Mouse (Mus musculus): ENCODE measurements at regions not wholly inside any gene's neighbourhood (a gene's known extent, or its start where the extent isn't known, plus 50 kb on each side); places are given as distances from the start of the nearest gene placed in this dataset.
A peak's percentile ranks its signal among the peaks of the same experiment; 100 is the strongest.

DNA sequence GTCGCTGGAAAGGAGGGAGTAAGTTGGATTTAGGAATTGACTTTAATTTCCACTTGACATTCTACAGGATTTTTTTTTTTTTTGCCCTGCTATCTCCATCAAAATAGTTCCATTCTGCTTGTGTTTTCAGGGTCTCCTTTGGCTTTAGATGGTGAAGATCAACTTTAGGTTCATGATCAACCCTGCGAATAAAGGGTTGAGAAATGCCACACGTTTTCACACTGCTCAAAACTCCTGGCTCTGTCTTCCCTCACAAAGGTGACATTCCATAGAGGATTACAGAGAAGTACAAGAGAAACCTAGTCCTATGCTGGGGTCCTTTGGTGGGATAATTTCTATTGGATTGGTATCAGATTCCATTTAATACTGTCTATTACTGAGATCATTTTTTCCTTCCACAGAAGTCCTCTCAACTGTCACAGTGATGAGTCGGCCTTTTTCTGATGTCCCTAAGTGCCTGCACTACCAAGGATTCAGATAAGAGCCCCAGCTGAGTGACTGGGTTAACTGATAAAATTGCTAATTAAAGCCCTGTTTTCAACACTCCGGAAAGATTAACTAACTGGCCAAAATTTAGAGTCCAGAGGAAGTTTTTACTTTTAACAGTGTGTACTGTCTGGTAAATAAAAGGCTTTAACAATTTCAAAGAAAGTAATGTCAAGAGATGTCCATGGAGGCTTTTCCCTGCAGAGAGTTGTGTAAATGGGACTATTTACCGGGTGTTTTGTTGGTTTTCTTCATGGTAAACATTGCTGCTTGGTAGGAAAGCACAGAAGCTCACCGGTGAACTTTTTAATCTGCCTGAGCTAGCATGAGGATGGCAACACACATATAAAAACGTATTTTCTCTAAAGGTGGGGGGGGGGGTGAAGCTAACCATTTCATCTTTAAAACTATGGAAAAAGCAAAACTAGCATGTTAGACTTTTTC is 196.0 kb upstream of the Paip1 start:
- Histone ChIP-seq H3K4me1 (ENCODE audit: control insufficient read depth, insufficient read depth, low read length) (no peaks in the 10 kb centered on the region), H3K4me3 (ENCODE audit: low read depth, low read length) (no peak overlapping the region), H3K9me3 (replicated peaks; ENCODE audit: control insufficient read depth, low read length) (no peaks in the 10 kb centered on the region), H3K9ac (ENCODE audit: low read length) (no peak overlapping the region), H3K27ac (ENCODE audit: low read depth, low read length) (no peak overlapping the region), H3K27me3 (replicated peaks; ENCODE audit: control insufficient read depth, insufficient read depth, low read length) (no peaks in the 10 kb centered on the region), H3K4me2 (ENCODE audit: low read length) (no peak overlapping the region), H3K36me3 (ENCODE audit: control insufficient read depth, insufficient read depth, low read length) (no peaks in the 10 kb centered on the region)
- DNase-seq (ENCODE audit: low spot score): no peak
- 59% methylated on average over 8 of the region's 8 CpGs for WGBS
- no peak for ATAC-seq

DNA sequence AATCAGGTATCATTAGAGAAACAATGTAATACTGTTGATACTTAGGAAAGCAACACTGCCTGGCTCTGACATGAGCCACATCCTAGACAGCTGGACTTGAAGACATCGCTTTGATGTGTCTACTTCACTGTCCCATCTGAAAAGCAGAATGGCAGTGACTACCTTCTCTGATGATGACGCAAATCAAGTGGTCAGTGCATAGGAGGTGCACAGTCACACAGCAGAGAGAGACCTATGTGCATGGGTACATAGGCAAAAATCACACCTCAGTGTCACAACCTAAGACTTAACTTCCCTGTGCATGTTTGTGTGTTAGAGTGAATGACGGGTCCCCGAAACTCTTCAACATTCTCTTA is 195.4 kb upstream of the Paip1 start:
- Histone ChIP-seq H3K27me3 (replicated peaks; ENCODE audit: control insufficient read depth, insufficient read depth, low read length) (no peaks in the 10 kb centered on the region), H3K4me2 (ENCODE audit: low read length) (no peak overlapping the region), H3K9ac (ENCODE audit: low read length) (no peak overlapping the region), H3K27ac (ENCODE audit: low read depth, low read length) (no peak overlapping the region), H3K9me3 (replicated peaks; ENCODE audit: control insufficient read depth, low read length) (no peaks in the 10 kb centered on the region), H3K4me3 (ENCODE audit: low read depth, low read length) (no peak overlapping the region), H3K4me1 (ENCODE audit: control insufficient read depth, insufficient read depth, low read length) (no peaks in the 10 kb centered on the region), H3K36me3 (ENCODE audit: control insufficient read depth, insufficient read depth, low read length) (no peaks in the 10 kb centered on the region)
- WGBS: 97% methylated on average over 4 of the region's 4 CpGs
- ATAC-seq (no peak), DNase-seq (ENCODE audit: low spot score) (no peak)

DNA sequence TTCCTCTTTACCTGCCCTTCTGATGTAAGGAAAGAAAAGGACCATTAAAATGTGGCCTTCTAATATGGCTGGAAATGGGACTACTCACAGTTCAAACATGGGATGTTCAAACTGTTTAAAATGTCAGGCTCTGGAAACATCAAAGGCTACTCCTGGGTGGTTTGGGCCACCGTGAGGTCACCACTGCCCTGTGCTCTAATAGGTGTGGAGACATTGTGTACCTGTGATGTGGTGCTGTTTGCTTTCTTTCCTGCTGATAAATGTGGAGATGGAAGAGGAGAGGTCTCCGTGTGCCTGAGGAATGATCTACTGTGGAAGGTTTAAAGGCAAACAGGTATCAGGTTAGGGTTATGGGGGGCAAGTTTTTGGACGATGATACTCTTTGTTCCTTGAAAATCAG is 194.5 kb upstream of the Paip1 start:
- WGBS: 86% methylated on average over 3 of the region's 3 CpGs
- Histone ChIP-seq H3K27me3 (replicated peaks; ENCODE audit: control insufficient read depth, insufficient read depth, low read length) (no peaks in the 10 kb centered on the region), H3K9ac (ENCODE audit: low read length) (no peak overlapping the region), H3K27ac (ENCODE audit: low read depth, low read length) (no peak overlapping the region), H3K4me2 (ENCODE audit: low read length) (no peak overlapping the region), H3K4me3 (ENCODE audit: low read depth, low read length) (no peak overlapping the region), H3K36me3 (ENCODE audit: control insufficient read depth, insufficient read depth, low read length) (no peaks in the 10 kb centered on the region), H3K4me1 (ENCODE audit: control insufficient read depth, insufficient read depth, low read length) (no peaks in the 10 kb centered on the region), H3K9me3 (replicated peaks; ENCODE audit: control insufficient read depth, low read length) (no peaks in the 10 kb centered on the region)
- DNase-seq (ENCODE audit: low spot score) (no peak), ATAC-seq (no peak; the same call in 1 of the 2 replicates)

GRCm38 (mm10) chr13:119242358-119242757 is 186.0 kb upstream of the Paip1 start:
- Histone ChIP-seq H3K27me3 (replicated peaks; ENCODE audit: control insufficient read depth, insufficient read depth, low read length) (no peaks in the 10 kb centered on the region), H3K36me3 (ENCODE audit: control insufficient read depth, insufficient read depth, low read length) (no peaks in the 10 kb centered on the region), H3K9ac (ENCODE audit: low read length) (no peak overlapping the region), H3K4me2 (ENCODE audit: low read length) (no peak overlapping the region), H3K27ac (ENCODE audit: low read depth, low read length) (no peak overlapping the region), H3K9me3 (replicated peaks; ENCODE audit: control insufficient read depth, low read length) (no peaks in the 10 kb centered on the region), H3K4me1 (ENCODE audit: control insufficient read depth, insufficient read depth, low read length) (no peaks in the 10 kb centered on the region), H3K4me3 (ENCODE audit: low read depth, low read length) (no peak overlapping the region)
- ATAC-seq: no peak
- 59% methylated on average over 3 of the region's 3 CpGs for WGBS
- DNase-seq (ENCODE audit: low spot score): no peak

DNA sequence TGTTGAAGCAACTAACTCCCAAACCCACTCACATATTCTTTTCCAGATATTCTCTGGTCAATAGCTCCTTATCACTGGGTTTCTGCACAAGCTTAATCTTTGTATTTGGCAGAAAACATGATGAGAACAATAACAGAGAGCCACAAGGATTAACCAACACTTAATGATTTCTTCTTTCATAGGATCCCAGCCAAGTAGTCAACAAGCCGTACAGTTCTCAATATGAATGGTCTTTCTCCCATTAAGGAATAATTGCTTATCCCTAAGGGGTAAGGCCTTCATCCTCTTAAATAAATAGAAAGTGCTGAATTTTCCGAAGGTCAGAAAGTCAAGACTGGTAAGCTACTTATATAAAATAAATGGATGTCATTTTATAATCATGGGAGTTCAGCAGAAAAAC is 181.3 kb upstream of the Paip1 start:
- DNase-seq (ENCODE audit: low spot score) (no peak), ATAC-seq (no peak)
- Histone ChIP-seq H3K4me1 (ENCODE audit: control insufficient read depth, insufficient read depth, low read length) (no peaks in the 10 kb centered on the region), H3K4me3 (ENCODE audit: low read depth, low read length) (no peak overlapping the region), H3K27ac (ENCODE audit: low read depth, low read length) (no peak overlapping the region), H3K9me3 (replicated peaks; ENCODE audit: control insufficient read depth, low read length) (no peaks in the 10 kb centered on the region), H3K27me3 (replicated peaks; ENCODE audit: control insufficient read depth, insufficient read depth, low read length) (no peaks in the 10 kb centered on the region), H3K36me3 (ENCODE audit: control insufficient read depth, insufficient read depth, low read length) (no peaks in the 10 kb centered on the region), H3K9ac (ENCODE audit: low read length) (no peak overlapping the region), H3K4me2 (ENCODE audit: low read length) (no peak overlapping the region)
- 81% methylated on average over 2 of the region's 2 CpGs for WGBS

GRCm38 (mm10) chr13:119252006-119252405 is 176.4 kb upstream of the Paip1 start:
- WGBS: 91% methylated on average over 2 of the region's 2 CpGs
- DNase-seq (ENCODE audit: low spot score) (no peak), ATAC-seq (no peak)
- Histone ChIP-seq H3K27me3 (replicated peaks; ENCODE audit: control insufficient read depth, insufficient read depth, low read length) (no peaks in the 10 kb centered on the region), H3K36me3 (ENCODE audit: control insufficient read depth, insufficient read depth, low read length) (no peaks in the 10 kb centered on the region), H3K4me1 (ENCODE audit: control insufficient read depth, insufficient read depth, low read length) (no peaks in the 10 kb centered on the region), H3K9ac (ENCODE audit: low read length) (no peak overlapping the region), H3K9me3 (replicated peaks; ENCODE audit: control insufficient read depth, low read length) (no peaks in the 10 kb centered on the region), H3K27ac (ENCODE audit: low read depth, low read length) (no peak overlapping the region), H3K4me3 (ENCODE audit: low read depth, low read length) (no peak overlapping the region), H3K4me2 (ENCODE audit: low read length) (no peak overlapping the region)

DNA sequence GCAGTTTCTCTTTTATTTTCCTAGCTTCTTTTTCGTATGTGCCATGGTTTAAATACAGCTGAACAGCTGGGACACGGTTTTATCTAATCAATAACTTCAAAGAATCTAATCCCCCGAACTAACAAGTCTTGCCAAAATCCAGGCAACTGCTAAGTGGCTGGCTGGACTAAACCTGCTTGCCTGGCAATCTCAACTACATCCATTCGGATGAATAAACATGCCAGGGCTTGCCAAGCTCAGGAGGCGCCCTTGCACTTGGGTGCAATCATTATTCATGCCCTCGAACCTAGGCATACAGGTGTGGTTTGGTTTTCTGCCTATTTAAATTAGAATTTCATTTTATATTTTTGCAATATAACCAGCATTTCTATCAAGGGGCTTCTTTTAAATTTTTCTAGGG is 172.1 kb upstream of the Paip1 start:
- Histone ChIP-seq H3K9me3 (replicated peaks; ENCODE audit: control insufficient read depth, low read length) (no peaks in the 10 kb centered on the region), H3K4me1 (ENCODE audit: control insufficient read depth, insufficient read depth, low read length) (no peaks in the 10 kb centered on the region), H3K4me3 (ENCODE audit: low read depth, low read length) (no peak overlapping the region), H3K27me3 (replicated peaks; ENCODE audit: control insufficient read depth, insufficient read depth, low read length) (no peaks in the 10 kb centered on the region), H3K4me2 (ENCODE audit: low read length) (no peak overlapping the region), H3K9ac (ENCODE audit: low read length) (no peak overlapping the region), H3K36me3 (ENCODE audit: control insufficient read depth, insufficient read depth, low read length) (no peaks in the 10 kb centered on the region), H3K27ac (ENCODE audit: low read depth, low read length) (no peak overlapping the region)
- no peak for ATAC-seq
- DNase-seq (ENCODE audit: low spot score): peak; percentile 14
- WGBS: 58% methylated on average over 6 of the region's 6 CpGs

GRCm38 (mm10) chr13:119258515-119258914 is 169.9 kb upstream of the Paip1 start:
- no peak for ATAC-seq
- DNase-seq (ENCODE audit: low spot score): no peak

DNA sequence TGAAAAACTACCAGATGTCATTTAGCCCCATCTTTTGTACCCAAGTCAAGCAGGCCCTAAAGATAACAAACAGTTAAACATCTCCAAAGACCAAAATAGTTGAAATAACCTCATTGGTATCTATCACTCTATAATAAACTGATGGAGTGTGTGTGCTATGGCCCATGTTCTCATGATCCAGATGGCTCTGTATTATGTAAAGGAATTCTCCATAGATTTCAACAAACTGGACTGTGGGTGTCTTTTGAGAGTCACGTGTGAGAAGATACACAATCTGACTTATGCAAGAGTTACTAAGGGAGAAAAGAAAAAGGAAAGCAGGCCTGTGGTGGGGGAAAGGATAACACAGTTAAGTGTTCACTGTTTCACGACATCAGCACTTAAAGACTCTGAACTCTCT is 164.8 kb upstream of the Paip1 start:
- ATAC-seq (no peak), DNase-seq (ENCODE audit: low spot score) (no peak)
- WGBS: 73% methylated on average over 2 of the region's 2 CpGs
- Histone ChIP-seq H3K27me3 (replicated peaks; ENCODE audit: control insufficient read depth, insufficient read depth, low read length) (no peaks in the 10 kb centered on the region), H3K27ac (ENCODE audit: low read depth, low read length) (no peak overlapping the region), H3K4me1 (ENCODE audit: control insufficient read depth, insufficient read depth, low read length) (no peaks in the 10 kb centered on the region), H3K9ac (ENCODE audit: low read length) (no peak overlapping the region), H3K36me3 (ENCODE audit: control insufficient read depth, insufficient read depth, low read length) (no peaks in the 10 kb centered on the region), H3K9me3 (replicated peaks; ENCODE audit: control insufficient read depth, low read length) (no peaks in the 10 kb centered on the region), H3K4me3 (ENCODE audit: low read depth, low read length) (no peak overlapping the region), H3K4me2 (ENCODE audit: low read length) (no peak overlapping the region)

More at GRCm38 (mm10) chr13:119258515-119258914, 169.9 kb upstream of the Paip1 start:
- no peak overlapping the region for H3K27ac ChIP-seq (ENCODE audit: low read depth, low read length)
- no peaks in the 10 kb centered on the region for H3K36me3 ChIP-seq (ENCODE audit: control insufficient read depth, insufficient read depth, low read length)
- H3K9me3 ChIP-seq (replicated peaks; ENCODE audit: control insufficient read depth, low read length): no peaks in the 10 kb centered on the region
- H3K9ac ChIP-seq (ENCODE audit: low read length): no peak overlapping the region
- H3K4me1 ChIP-seq (ENCODE audit: control insufficient read depth, insufficient read depth, low read length): no peaks in the 10 kb centered on the region
- H3K27me3 ChIP-seq (replicated peaks; ENCODE audit: control insufficient read depth, insufficient read depth, low read length): no peaks in the 10 kb centered on the region
- no peak overlapping the region for H3K4me2 ChIP-seq (ENCODE audit: low read length)
- H3K4me3 ChIP-seq (ENCODE audit: low read depth, low read length): no peak overlapping the region
- 71% methylated on average over 9 of the region's 9 CpGs for WGBS
